17 mouse cellular contexts compared by ENCODE assay signal in genomic region chr6:96578649-96579048, GRCm38 (mm10).
DNase-seq lines count a peak whose midpoint lies in the region; ATAC-seq lines count a peak whose summit lies in the region.
"Had no signal": no experiment of that assay in that cellular context is flagged by ENCODE, and none has a peak within 500 bp of the region (broad histone marks: within the 10 kb centered on the region; RNA-seq: fewer than 3 reads in every experiment).

No protein-coding gene starts in this region.

- DNase-seq in heart, adult 11 months: peak; percentile 60
- DNase-seq in heart, adult 8-10 months (ENCODE audit: low spot score): no peak
- DNase-seq in cerebellum, adult 18-20 months: no peak
- no peak for DNase-seq in thymus, postnatal 0 days (ENCODE audit: low spot score)
- DNase-seq: adrenal gland, adult 2 months; adrenal gland, postnatal 10 days; adrenal gland, postnatal 25 days; cerebellum, adult 11 months; cerebellum, adult 2 months; cerebellum, adult 9-10 months; cerebellum, postnatal 10 days; cerebellum, postnatal 25 days; embryo, embryonic 11 days had no signal

- peak; percentile 87 for ATAC-seq in granulocyte monocyte progenitor cell, adult 5-6 weeks (replicated peaks; ENCODE audit: poor library complexity, severe bottlenecking)
- peak; percentile 87 for ATAC-seq in megakaryocyte progenitor cell, adult 5-6 weeks (replicated peaks; ENCODE audit: poor library complexity)
- ATAC-seq: forebrain, embryonic 14.5 days; forebrain, embryonic 16.5 days had no signal
